Mouse (Mus musculus) hindbrain, embryonic 12.5 days (tissue): ENCODE measurements around the gene Mroh9. TPM values are rescaled to one million over a fixed set of nuclear protein-coding genes. Genes with fewer than 3 reads are reported as not detected.

ENCODE experiments used
- ATAC-seq: fragments of 200-750 bp; cut with Nextera tagmentation; 2 replicates; pipeline ENCODE4 v1.8.0; 2017; ENCODE audit warnings: moderate TSS enrichment; ENCODE audit not compliant: low FRiP score
- H3K27ac ChIP-seq: fragments of 300-500 bp; sonication (generic); 2 replicates; pipeline ENCODE4 v1.5.1; 2016; ENCODE audit warnings: mild to moderate bottlenecking
- H3K27me3 ChIP-seq: fragments of 300-500 bp; sonication (generic); 2 replicates; pipeline ENCODE4 v1.6.1; 2016; ENCODE audit warnings: mild to moderate bottlenecking
- H3K36me3 ChIP-seq: fragments of 300-500 bp; sonication (generic); 2 replicates; pipeline ENCODE4 v1.6.1; 2016; ENCODE audit warnings: mild to moderate bottlenecking
- H3K4me1 ChIP-seq: fragments of 300-500 bp; sonication (generic); 2 replicates; pipeline ENCODE4 v1.6.1; 2016
- H3K4me2 ChIP-seq: fragments of 300-500 bp; sonication (generic); replicated peaks from 2 replicates; pipeline ENCODE4 v1.6.1; 2016; ENCODE audit warnings: mild to moderate bottlenecking
- H3K4me3 ChIP-seq: fragments of 300-500 bp; sonication (generic); 2 replicates; pipeline ENCODE4 v1.5.1; 2016; ENCODE audit warnings: mild to moderate bottlenecking
- H3K9ac ChIP-seq: fragments of 300-500 bp; sonication (generic); 2 replicates; pipeline ENCODE4 v1.6.1; 2016; ENCODE audit warnings: mild to moderate bottlenecking, moderate library complexity
- H3K9me3 ChIP-seq: fragments of 300-500 bp; sonication (generic); replicated peaks from 2 replicates; pipeline ENCODE4 v1.6.1; 2016; ENCODE audit warnings: mild to moderate bottlenecking
- WGBS: fragments of 180-500 bp; shearing (Covaris S2); methylation state at CpG from one replicate; pipeline ENCODE4 v1.1.7; 2016; 5-methylcytosine and 5-hydroxymethylcytosine counted together
- polyA plus RNA-seq: library from polyadenylated mRNA; unstranded; fragments of >200 nt; fragmentation: Nextera tagmentation; extraction: Ambion mirVana; gene quantifications from 2 replicates; pipeline ENCODE4 v1.2.1, GENCODE M21; 2016

Gene Mroh9
- polyA plus RNA-seq, 1 experiment from 2014 or later, result not detected

DNA sequence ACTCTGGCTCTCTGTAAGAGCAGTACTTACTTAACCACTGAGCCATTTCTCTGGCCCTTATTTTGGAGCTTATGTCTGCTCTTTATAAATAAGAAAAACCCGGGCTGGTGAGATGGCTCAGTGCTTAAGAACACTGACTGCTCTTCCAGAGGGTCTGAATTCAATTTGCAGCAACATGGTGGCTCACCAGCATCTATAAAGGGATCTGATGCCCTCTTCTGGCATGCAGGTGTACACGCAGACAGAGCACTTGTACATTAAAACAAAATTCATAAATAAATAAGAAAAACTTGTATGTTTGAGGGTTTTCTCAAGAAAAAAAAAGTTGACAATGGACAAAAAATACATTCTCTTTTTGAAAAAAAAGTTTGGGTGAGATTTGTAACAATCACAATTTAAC, 28.1 kb downstream of the Mroh9 start:
- Histone ChIP-seq H3K27me3 (no peaks in the 10 kb centered on the region), H3K27ac (no peak overlapping the region), H3K4me2 (no peak overlapping the region), H3K4me3 (no peak overlapping the region), H3K36me3 (no peaks in the 10 kb centered on the region), H3K9me3 (no peaks in the 10 kb centered on the region), H3K4me1 (no peaks in the 10 kb centered on the region), H3K9ac (no peak overlapping the region)
- 49% methylated on average over 2 of the region's 2 CpGs for WGBS
- ATAC-seq, result no peak

DNA sequence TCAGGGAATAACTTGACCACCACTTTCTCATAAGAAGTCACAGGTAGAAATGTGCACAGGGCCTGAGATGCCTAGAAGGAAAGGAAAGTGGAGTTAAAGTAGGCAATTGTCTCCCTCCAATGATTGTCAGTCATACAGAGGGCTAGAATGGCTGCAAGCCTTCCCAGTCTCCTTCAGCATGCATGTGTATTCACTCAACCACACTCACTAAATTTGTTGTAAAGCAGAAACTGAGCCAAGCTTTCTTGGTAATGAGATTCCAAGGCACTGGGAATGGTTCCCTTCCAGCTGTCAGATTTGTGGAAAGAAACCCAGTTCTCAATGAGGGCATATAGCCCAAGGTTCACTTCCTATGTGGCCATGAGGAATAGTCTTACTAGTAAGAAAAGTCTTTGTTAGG, 29.8 kb downstream of the Mroh9 start:
- Histone ChIP-seq H3K4me1 (no peaks in the 10 kb centered on the region), H3K4me2 (no peak overlapping the region), H3K9me3 (no peaks in the 10 kb centered on the region), H3K27ac (no peak overlapping the region), H3K9ac (no peak overlapping the region), H3K36me3 (no peaks in the 10 kb centered on the region), H3K27me3 (no peaks in the 10 kb centered on the region), H3K4me3 (no peak overlapping the region)
- ATAC-seq, result no peak

DNA sequence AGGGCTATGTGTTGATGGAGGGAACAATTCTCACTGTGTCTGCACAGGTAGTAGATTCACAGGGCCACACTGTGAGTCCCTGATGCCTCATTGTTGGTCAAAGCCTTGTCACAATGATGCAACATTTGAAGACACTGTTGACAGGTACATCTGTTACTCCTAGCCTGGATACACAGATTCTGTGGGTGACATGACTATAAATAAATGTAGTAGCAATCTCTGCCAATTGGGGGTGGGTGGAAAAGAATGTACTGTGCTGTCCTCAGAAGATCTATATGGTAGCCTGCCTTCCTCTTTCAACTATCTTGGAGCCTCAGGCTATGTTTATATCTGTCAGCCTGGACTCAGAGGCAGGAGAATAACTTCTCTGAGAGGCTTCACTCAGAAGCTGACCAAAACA, 62.4 kb downstream of the Mroh9 start:
- Histone ChIP-seq H3K9me3 (no peaks in the 10 kb centered on the region), H3K4me2 (no peak overlapping the region), H3K27me3 (no peaks in the 10 kb centered on the region), H3K4me1 (no peaks in the 10 kb centered on the region), H3K9ac (no peak overlapping the region), H3K27ac (no peak overlapping the region), H3K4me3 (no peak overlapping the region), H3K36me3 (no peaks in the 10 kb centered on the region)
- ATAC-seq, result no peak

DNA sequence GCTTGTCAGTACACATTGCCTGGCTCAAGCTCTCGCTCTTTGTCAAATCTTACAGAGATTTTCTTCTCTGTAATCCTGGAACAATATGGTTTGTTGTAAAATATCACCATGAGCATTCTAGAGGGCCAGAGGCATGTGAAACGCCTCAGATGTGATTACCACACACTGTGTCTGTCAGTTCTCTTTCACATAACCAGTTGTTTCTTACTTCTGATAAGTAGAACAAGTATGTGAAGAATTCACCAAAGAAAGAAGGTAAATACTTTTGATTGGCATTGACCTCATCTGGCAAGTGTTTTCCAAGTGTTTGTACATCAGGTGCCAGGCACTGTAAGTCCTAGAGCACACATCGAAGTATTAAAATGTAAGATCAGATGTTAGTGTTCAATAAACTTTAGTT, 76.2 kb downstream of the Mroh9 start:
- H3K36me3 ChIP-seq, result no peaks in the 10 kb centered on the region
- no peak overlapping the region for H3K4me2 ChIP-seq
- H3K9ac ChIP-seq, result no peak overlapping the region
- no peak overlapping the region for H3K4me3 ChIP-seq
- 72% methylated on average over 3 of the region's 3 CpGs for WGBS
- no peak overlapping the region for H3K27ac ChIP-seq
- no peaks in the 10 kb centered on the region for H3K27me3 ChIP-seq
- no peak for ATAC-seq
- no peaks in the 10 kb centered on the region for H3K4me1 ChIP-seq
- no peaks in the 10 kb centered on the region for H3K9me3 ChIP-seq

DNA sequence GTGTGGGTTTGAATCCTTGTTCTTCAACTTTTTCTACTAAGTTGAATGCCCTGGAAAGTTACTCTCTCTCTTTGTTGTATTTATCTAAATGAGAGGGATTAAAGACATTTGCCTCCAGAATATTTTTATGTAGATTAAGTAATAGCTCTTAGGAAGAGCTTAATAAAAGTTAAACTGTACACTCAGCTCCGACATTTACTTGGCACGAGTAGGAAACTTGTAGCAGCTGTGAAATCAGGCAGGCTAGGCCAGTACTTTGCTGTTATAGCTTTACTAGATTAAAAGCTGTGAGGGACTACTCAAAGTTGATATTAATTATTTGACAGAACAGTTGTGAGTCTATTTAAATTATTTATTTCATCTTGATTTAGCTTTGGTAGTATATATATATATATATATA, 82.0 kb downstream of the Mroh9 start:
- no peak overlapping the region for H3K27ac ChIP-seq
- no peak overlapping the region for H3K4me2 ChIP-seq
- WGBS, result 93% methylated on average over 2 of the region's 2 CpGs
- no peaks in the 10 kb centered on the region for H3K27me3 ChIP-seq
- H3K4me1 ChIP-seq, result no peaks in the 10 kb centered on the region
- H3K4me3 ChIP-seq, result no peak overlapping the region
- no peaks in the 10 kb centered on the region for H3K9me3 ChIP-seq
- ATAC-seq, result no peak
- no peaks in the 10 kb centered on the region for H3K36me3 ChIP-seq
- H3K9ac ChIP-seq, result no peak overlapping the region

DNA sequence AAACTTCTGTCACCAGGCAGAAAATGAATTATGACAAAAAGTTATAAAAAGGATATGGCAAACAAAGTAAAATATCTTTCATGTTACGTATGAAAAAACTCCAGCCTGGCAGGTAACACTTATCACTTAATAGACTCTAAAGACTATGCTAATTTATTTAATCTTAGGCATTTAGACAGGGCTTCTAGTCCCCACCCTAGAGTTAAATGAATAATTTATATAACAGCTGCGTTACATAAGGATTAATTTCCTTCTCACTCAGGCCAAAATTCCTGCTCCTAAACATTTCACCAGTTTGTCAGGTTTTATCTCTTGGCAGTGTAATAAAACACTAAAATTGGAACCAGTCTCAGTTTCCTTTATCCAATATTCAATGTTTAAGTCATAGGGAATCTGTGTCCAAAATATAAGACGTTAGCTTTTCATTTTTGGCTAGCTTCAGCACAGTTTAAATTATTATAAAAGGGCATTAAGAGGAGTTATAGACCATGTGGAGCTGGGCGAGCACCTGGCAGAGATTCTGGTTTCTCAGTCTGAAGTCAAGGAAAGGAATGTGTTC, 84.1 kb downstream of the Mroh9 start:
- Histone ChIP-seq H3K36me3 (no peaks in the 10 kb centered on the region), H3K9ac (no peak overlapping the region), H3K4me3 (no peak overlapping the region), H3K4me1 (no peaks in the 10 kb centered on the region), H3K9me3 (no peaks in the 10 kb centered on the region), H3K27me3 (no peaks in the 10 kb centered on the region), H3K4me2 (no peak overlapping the region), H3K27ac (no peak overlapping the region)
- WGBS, result 83% methylated on average over 4 of the region's 4 CpGs
- ATAC-seq, result no peak

DNA sequence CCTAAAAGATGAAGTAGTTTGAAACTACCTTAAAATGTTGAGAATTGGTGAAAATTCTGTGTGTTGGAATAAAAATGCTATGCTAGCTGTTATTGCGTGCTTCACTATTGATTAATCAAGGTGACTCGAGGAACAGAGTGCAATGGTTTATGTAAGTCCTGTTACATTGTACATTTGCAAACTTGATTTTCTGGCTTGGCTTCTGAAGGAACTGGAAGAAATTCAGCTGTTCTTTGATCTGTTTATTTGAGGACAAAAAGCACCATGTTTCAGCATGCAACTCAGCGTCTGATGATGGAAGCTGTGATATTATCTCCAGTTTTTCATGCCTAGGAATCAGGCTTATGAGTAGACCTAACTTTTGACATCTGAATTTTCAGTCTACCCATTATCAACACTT, 97.9 kb downstream of the Mroh9 start:
- H3K9ac ChIP-seq, result no peak overlapping the region
- WGBS, result 89% methylated on average over 3 of the region's 3 CpGs
- no peaks in the 10 kb centered on the region for H3K4me1 ChIP-seq
- no peak for ATAC-seq
- H3K27ac ChIP-seq, result no peak overlapping the region
- no peaks in the 10 kb centered on the region for H3K27me3 ChIP-seq
- H3K9me3 ChIP-seq, result no peaks in the 10 kb centered on the region
- no peaks in the 10 kb centered on the region for H3K36me3 ChIP-seq
- no peak overlapping the region for H3K4me2 ChIP-seq
- no peak overlapping the region for H3K4me3 ChIP-seq

DNA sequence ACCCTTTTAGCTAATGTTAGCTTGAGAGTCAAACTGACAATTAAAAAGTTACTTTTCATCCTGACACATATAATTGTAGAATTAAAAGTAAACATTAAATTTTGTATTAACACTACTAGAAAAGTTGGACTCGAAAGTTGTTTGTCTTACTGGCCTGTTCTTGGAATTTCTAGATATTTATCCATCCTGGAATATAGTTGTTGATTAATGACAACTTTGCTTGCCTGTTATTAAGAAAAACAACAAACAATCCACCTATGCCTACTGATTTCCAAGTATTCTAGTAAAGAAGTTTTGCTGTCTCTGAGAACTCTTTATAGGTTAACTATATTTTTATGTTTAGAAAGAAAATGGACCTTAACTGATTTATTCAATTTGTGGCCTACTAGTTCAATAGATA, 98.7 kb downstream of the Mroh9 start:
- H3K4me1 ChIP-seq, result no peaks in the 10 kb centered on the region
- H3K4me2 ChIP-seq, result no peak overlapping the region
- H3K4me3 ChIP-seq, result no peak overlapping the region
- WGBS, result 95% methylated on average over 1 of the region's 1 CpGs
- no peaks in the 10 kb centered on the region for H3K36me3 ChIP-seq
- ATAC-seq, result no peak
- no peak overlapping the region for H3K27ac ChIP-seq
- no peaks in the 10 kb centered on the region for H3K9me3 ChIP-seq
- no peak overlapping the region for H3K9ac ChIP-seq
- no peaks in the 10 kb centered on the region for H3K27me3 ChIP-seq

DNA sequence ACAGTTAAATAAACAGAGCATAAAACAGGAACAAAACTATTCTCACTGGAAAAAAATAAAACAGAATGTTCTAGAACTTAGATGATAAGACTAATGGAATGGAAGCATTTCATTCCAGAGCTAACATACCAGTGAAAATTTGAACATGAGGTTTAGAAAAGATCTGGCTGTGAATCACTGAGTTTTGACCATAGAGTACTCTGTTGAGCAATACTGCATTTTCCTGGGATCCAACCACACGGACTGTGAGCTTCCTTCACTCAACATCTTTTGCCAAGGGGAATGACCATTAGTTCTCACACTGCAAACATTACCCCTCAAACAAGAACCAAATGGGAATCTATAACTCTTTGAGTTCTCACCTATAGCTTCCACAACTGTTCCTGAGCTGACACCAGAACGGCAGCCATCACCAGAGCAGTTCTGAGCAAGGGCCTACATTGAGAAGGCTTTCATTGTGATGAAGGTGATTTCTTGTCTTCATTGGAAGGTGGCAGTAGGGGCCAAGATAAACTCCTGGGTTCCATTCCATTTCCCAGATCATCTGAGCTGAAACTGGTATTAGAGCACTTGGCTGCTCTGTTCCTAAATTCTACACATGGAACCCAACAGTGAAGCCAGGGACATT, 99.2 kb downstream of the Mroh9 start:
- no peaks in the 10 kb centered on the region for H3K9me3 ChIP-seq
- no peak overlapping the region for H3K27ac ChIP-seq
- 91% methylated on average over 2 of the region's 2 CpGs for WGBS
- H3K36me3 ChIP-seq, result no peaks in the 10 kb centered on the region
- H3K4me1 ChIP-seq, result no peaks in the 10 kb centered on the region
- H3K4me3 ChIP-seq, result no peak overlapping the region
- no peak for ATAC-seq
- no peak overlapping the region for H3K4me2 ChIP-seq
- H3K9ac ChIP-seq, result no peak overlapping the region
- no peaks in the 10 kb centered on the region for H3K27me3 ChIP-seq

DNA sequence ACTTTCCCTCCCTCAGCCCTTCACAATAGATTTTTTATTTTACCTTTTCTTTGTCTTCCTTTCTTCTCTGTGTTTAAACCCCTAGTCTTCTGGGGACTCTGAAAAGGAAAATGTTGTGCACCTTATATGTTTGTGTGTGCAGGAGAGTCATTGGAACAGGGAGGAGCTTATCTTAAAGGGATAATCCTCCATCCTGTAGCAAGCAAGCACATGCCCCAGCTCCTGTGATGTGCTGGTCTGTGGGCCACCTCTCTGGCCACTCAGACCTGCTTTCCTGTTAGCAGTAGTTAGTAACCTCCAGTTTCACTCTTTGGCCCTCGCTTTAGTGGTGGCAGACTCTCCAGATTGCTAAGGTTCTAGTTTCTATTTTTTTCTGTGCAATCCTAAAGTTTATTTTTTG, 101.0 kb downstream of the Mroh9 start, which contains the start of gene Fmo3:
Fmo3 (minus strand) TSS at position 101 of the 400 bp plus-strand sequence.
- no peak within 1 kb of the TSS for H3K4me2 ChIP-seq
- H3K4me3 ChIP-seq, result no peak within 1 kb of the TSS
- WGBS, result 85% methylated on average over 1 of the region's 1 CpGs
- ATAC-seq, result no peak
- no peaks in the 10 kb centered on the region for H3K9me3 ChIP-seq
- H3K27ac ChIP-seq, result no peak within 1 kb of the TSS
- H3K36me3 ChIP-seq, result no peaks in the 10 kb centered on the region
- H3K27me3 ChIP-seq, result no peaks in the 10 kb centered on the region
- no peaks in the 10 kb centered on the region for H3K4me1 ChIP-seq
- no peak within 1 kb of the TSS for H3K9ac ChIP-seq

Other genes with a start within 250 kb of the Mroh9 start
- 28.3 and 34.9 TPM in 2 replicates for gene Fmo1, start 219.1 kb downstream of the Mroh9 start, polyA plus RNA-seq
- 0.14 TPM in 1 of 2 replicates, not detected in the other for gene Fmo2, start 186.9 kb downstream of the Mroh9 start, polyA plus RNA-seq
- gene Fmo6, start 148.2 kb downstream of the Mroh9 start, polyA plus RNA-seq, result not detected in 2 replicates
- gene Fmo3, start 101.1 kb downstream of the Mroh9 start, polyA plus RNA-seq, result not detected in 2 replicates
- gene Prrx1, start 228.0 kb upstream of the Mroh9 start, polyA plus RNA-seq, result 81.5 and 83.2 TPM in 2 replicates